Mouse (Mus musculus): Measurements from ENCODE around the gene Dab1.

DNA sequence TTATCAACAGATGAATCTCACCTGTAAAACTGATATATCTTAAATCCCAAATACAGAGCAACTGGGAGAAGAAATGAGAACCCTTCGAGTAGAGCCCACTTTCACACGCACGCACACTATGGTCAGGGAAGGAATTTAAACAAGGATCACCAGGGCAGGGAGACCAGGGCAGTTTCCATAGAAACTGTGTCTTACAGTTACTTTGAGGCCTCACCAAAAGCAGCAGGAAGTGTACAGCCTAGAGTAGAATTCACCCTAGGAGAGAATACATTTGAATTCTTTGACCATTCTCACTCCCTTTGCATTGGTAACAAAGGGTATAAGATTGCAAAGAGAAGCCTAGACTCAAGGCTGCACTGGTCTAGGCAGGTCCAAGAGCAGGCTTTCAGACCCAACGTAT is 1017.9 kb downstream of the Dab1 start:
- no peak for TF ChIP-seq POLR2A (IDR thresholded peaks at IDR 0.05; ENCODE audit: extremely low read depth, insufficient read depth, low read length)
- no peak for TF ChIP-seq CTCF (IDR thresholded peaks at IDR 0.05; ENCODE audit: low read depth, low read length)
